Mouse (Mus musculus) lung, embryonic 16.5 days (tissue): Measurements from ENCODE around the gene Ucp2. TPM values are rescaled to one million over a fixed set of nuclear protein-coding genes. Genes with fewer than 3 reads are reported as not detected.
A peak's percentile ranks its signal among the peaks of the same experiment; 100 is the strongest.

Source experiments
- ATAC-seq: fragments of 200-750 bp; cut with Nextera tagmentation; 2 replicates; pipeline ENCODE4 v1.8.0; 2017; ENCODE audit warnings: low read depth, mild to moderate bottlenecking, moderate library complexity
- H3K27ac ChIP-seq: fragments of 300-500 bp; sonication (generic); 2 replicates; pipeline ENCODE4 v1.5.1; 2014; ENCODE audit warnings: mild to moderate bottlenecking, control low read depth, low read length
- H3K27me3 ChIP-seq: fragments of 300-500 bp; sonication (generic); 2 replicates; pipeline ENCODE4 v1.6.1; 2014; ENCODE audit warnings: low read depth, low read length, mixed read lengths; ENCODE audit not compliant: control insufficient read depth, insufficient read depth
- H3K36me3 ChIP-seq: fragments of 300-500 bp; sonication (generic); 2 replicates; pipeline ENCODE4 v1.6.1; 2014; ENCODE audit warnings: low read length; ENCODE audit not compliant: control insufficient read depth, insufficient read depth
- H3K4me1 ChIP-seq: fragments of 300-500 bp; sonication (generic); replicated peaks from 2 replicates; pipeline ENCODE4 v1.6.1; 2014; ENCODE audit warnings: low read length, mixed read lengths; ENCODE audit not compliant: control insufficient read depth, insufficient read depth
- H3K4me2 ChIP-seq: fragments of 300-500 bp; sonication (generic); 2 replicates; pipeline ENCODE4 v1.6.1; 2014; ENCODE audit warnings: low read depth, low read length, control low read depth
- H3K4me3 ChIP-seq: fragments of 300-500 bp; sonication (generic); 2 replicates; pipeline ENCODE4 v1.5.1; 2014; ENCODE audit warnings: mild to moderate bottlenecking, low read length, control low read depth
- H3K9ac ChIP-seq: fragments of 300-500 bp; sonication (generic); 2 replicates; pipeline ENCODE4 v1.6.1; 2014; ENCODE audit warnings: low read length, control low read depth
- H3K9me3 ChIP-seq: fragments of 300-500 bp; sonication (generic); 2 replicates; pipeline ENCODE4 v1.6.1; 2016; ENCODE audit warnings: low read length; ENCODE audit not compliant: control insufficient read depth
- WGBS: fragments of 180-500 bp; shearing (Covaris S2); extraction: QIAGEN DNeasy Blood & Tissue Kit; methylation state at CpG from one replicate; pipeline ENCODE4 v1.1.7; 2014; 5-methylcytosine and 5-hydroxymethylcytosine counted together
- polyA plus RNA-seq: library from polyadenylated mRNA; unstranded; fragments of >200 nt; fragmentation: Nextera tagmentation; extraction: Ambion mirVana; gene quantifications from 2 replicates; pipeline ENCODE4 v1.2.1, GENCODE M21; 2015

Gene Ucp2
- polyA plus RNA-seq, 1 experiment from 2014 or later = 306 TPM

DNA sequence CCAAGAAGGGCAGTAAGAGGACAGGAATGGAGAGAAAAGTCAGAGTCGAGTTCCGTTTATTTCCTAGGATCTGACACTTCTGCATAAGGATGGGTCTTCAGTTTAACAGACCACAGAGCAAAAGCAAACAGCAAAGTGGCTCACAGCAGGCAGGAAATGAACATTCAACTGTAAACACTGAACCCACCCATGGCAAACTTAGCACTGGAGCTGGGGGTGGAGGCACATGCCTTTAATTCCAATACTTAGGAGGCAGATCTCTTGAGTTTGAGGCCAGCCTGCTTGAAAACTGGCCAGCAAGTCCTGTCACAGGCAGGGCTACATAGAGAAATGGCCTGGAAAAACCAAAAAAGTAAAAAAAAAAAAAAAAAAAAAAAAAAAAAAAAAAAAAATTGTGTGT lies 40.4 kb downstream of the Ucp2 start:
- Histone ChIP-seq H3K4me1 (peaks cover 12% of the 10 kb centered on the region), H3K4me3 (no peak overlapping the region), H3K36me3 (no peaks in the 10 kb centered on the region), H3K27me3 (no peaks in the 10 kb centered on the region), H3K4me2 (peak overlapping the region; percentile 16; the same call in 1 of the 2 replicates), H3K27ac (peak overlapping the region; percentile 70), H3K9me3 (no peaks in the 10 kb centered on the region), H3K9ac (peak overlapping the region; percentile 26; the same call in 1 of the 2 replicates)
- ATAC-seq = no peak
- 15% methylated on average over 2 of the region's 2 CpGs for WGBS

DNA sequence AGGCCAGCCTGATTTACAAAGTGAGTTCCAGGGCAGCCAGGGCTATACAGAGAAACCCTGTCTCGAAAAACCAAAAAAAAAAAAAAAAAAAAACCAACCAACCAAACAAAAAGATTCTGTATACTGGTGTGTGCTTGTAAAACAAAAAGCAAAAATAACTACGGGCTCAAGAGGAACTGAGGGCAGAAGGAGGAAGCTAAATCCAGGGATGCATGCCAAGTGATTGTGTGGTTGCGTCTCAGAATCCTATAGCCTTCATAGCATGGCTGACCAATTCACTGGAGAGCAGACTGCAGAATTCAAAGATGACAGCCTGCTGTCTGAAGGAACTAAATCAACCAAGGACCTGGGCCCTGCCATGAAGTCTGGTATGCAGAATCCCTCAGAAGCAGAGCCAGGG lies 41.1 kb downstream of the Ucp2 start:
- Histone ChIP-seq H3K4me2 (no peak overlapping the region), H3K9ac (no peak overlapping the region), H3K9me3 (no peaks in the 10 kb centered on the region), H3K27ac (peak overlapping the region; percentile 43; the same call in 1 of the 2 replicates), H3K4me1 (peaks cover 12% of the 10 kb centered on the region), H3K27me3 (no peaks in the 10 kb centered on the region), H3K4me3 (no peak overlapping the region), H3K36me3 (peaks cover 1% of the 10 kb centered on the region)
- 72% methylated on average over 3 of the region's 3 CpGs for WGBS
- no peak for ATAC-seq

DNA sequence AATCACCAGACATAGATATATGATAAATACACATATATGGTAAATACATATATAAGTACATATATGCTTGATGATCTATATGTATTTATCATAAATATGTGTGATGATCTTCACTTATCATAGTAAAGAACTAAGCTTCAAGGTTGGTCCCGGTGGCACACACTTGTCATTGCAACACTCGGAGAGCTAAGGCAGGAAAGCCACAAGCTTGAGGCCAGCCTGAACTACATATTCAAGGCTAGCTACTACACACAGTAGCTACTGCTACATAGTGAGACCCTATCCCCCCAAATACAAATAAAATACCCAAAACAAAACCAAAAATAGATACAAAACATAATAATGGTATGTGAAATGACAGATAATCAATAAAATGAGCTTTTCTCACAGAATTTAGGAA lies 42.7 kb downstream of the Ucp2 start:
- Histone ChIP-seq H3K4me1 (peaks cover 12% of the 10 kb centered on the region), H3K4me3 (no peak overlapping the region), H3K9me3 (no peaks in the 10 kb centered on the region), H3K27ac (no peak overlapping the region), H3K36me3 (peaks cover 9% of the 10 kb centered on the region), H3K27me3 (no peaks in the 10 kb centered on the region), H3K4me2 (no peak overlapping the region), H3K9ac (no peak overlapping the region)
- 76% methylated on average over 2 of the region's 2 CpGs for WGBS
- ATAC-seq = no peak

DNA sequence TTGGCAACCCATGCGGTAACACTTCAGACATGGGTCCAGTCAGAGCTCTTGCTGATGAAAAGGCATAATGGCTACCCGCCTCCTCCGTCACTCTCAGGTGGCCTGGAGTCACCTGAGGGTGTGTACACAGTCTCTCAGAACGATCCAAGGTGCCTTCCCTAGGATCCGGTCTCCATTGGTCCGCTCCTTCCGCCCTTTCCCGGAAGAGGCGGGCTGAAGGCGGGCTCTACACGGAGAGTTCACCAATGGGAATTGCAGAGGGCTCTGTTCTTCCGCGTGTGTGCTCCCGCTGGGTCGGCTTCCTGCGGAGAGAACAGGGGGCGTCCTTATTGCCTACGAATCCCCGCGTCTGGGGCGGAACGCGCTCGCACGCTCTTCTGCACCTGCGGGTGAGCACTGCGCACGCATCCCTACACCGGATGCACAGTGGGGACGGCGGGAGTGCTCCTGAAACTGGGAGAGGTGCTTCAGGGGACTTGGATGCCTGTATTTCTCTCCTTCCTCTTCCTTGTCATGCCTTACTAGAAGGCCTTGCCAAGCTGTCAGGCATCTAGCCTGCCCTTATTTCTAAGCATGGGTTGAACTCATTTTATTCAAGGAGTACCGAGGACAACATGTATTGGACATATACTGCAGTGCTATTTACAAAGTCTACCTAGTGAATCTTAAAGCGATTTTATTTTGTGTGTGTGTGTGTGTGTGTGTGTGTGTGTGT lies 43.8 kb downstream of the Ucp2 start, which contains the start of gene Coa4:
Gene Coa4, plus strand, starts transcription at position 268 of the 715 bp plus-strand sequence.
- peak; percentile 99 for ATAC-seq
- H3K4me3 ChIP-seq = peak within 1 kb of the TSS; percentile 83
- no peaks in the 10 kb centered on the region for H3K27me3 ChIP-seq
- H3K4me1 ChIP-seq = peaks cover 12% of the 10 kb centered on the region
- peak within 1 kb of the TSS; percentile 87 for H3K9ac ChIP-seq
- no peaks in the 10 kb centered on the region for H3K9me3 ChIP-seq
- peak within 1 kb of the TSS; percentile 84 for H3K27ac ChIP-seq
- under 1% methylated on average over 33 of the region's 33 CpGs for WGBS
- peaks cover 9% of the 10 kb centered on the region for H3K36me3 ChIP-seq
- H3K4me2 ChIP-seq = peak within 1 kb of the TSS; percentile 64

DNA sequence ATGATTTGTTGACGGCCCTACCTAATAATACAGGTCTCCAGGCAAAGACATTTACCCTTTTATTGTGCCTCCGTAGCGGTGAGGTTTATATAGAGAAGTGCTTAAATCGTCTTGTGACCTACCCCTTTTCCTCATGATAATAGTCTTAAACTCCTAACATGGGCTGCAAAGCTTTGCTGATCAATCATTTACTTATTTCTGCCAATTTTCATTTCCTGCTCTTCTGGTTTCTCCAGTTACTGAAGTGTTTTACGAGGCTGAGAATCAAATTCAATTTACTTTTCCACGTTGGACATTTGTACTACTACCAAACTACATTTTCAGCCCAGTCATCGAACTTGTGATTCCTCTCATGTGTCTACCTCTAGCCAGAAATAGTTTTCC lies 44.4 kb downstream of the Ucp2 start:
- Histone ChIP-seq H3K9ac (peak overlapping the region; percentile 87), H3K36me3 (peaks cover 9% of the 10 kb centered on the region), H3K27ac (peak overlapping the region; percentile 84), H3K4me3 (peak overlapping the region; percentile 83), H3K9me3 (no peaks in the 10 kb centered on the region), H3K4me2 (peak overlapping the region; percentile 64), H3K4me1 (peaks cover 12% of the 10 kb centered on the region), H3K27me3 (no peaks in the 10 kb centered on the region)
- ATAC-seq = no peak
- 21% methylated on average over 7 of the region's 7 CpGs for WGBS

DNA sequence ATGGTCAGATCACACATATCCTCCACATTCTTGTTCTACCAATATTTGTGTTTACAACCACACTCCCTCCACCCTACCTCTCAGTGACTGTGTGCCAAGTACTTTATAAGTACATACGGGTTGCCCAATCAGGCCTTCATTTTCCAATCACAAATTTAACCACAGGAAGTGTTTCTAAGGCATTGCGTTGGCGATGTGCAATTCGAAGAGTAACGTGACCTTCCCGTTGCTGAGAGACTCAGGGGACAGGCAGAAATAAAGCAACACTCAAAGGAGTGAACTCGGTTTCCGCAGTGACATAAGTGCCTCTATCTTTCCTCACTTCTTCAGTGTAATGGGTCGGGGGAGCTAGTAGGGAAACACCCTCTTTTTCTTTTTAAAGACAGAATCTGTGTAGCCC lies 46.4 kb downstream of the Ucp2 start:
- H3K4me1 ChIP-seq = peaks cover 6% of the 10 kb centered on the region
- no peaks in the 10 kb centered on the region for H3K9me3 ChIP-seq
- no peak for ATAC-seq
- WGBS = 94% methylated on average over 9 of the region's 9 CpGs
- H3K4me3 ChIP-seq = no peak overlapping the region
- H3K9ac ChIP-seq = no peak overlapping the region
- no peaks in the 10 kb centered on the region for H3K27me3 ChIP-seq
- peaks cover 9% of the 10 kb centered on the region for H3K36me3 ChIP-seq
- H3K4me2 ChIP-seq = no peak overlapping the region
- no peak overlapping the region for H3K27ac ChIP-seq

DNA sequence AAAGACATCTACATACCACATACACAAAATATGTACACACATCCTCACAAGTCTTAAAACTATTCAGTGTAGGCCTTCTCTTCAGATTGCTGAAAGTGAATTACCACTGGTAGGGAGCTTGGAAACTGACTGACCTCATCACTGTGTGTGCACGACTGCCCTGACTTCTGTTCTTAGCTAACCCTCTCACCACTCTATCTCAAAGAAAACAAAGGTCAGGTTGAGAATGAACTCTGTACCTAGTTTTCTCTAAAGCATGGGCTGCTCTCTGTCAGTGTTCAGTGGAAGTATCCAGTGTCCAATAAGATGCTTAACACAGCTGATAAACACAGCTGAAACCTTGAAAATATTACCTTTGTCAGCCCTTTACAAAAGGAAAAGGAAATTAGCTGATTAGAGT lies 51.3 kb downstream of the Ucp2 start:
- Histone ChIP-seq H3K9me3 (no peaks in the 10 kb centered on the region), H3K4me1 (no peaks in the 10 kb centered on the region), H3K4me2 (no peak overlapping the region), H3K4me3 (no peak overlapping the region), H3K27me3 (no peaks in the 10 kb centered on the region), H3K9ac (no peak overlapping the region), H3K27ac (no peak overlapping the region), H3K36me3 (peaks cover 7% of the 10 kb centered on the region)
- WGBS = 45% methylated on average over 1 of the region's 1 CpGs
- no peak for ATAC-seq

DNA sequence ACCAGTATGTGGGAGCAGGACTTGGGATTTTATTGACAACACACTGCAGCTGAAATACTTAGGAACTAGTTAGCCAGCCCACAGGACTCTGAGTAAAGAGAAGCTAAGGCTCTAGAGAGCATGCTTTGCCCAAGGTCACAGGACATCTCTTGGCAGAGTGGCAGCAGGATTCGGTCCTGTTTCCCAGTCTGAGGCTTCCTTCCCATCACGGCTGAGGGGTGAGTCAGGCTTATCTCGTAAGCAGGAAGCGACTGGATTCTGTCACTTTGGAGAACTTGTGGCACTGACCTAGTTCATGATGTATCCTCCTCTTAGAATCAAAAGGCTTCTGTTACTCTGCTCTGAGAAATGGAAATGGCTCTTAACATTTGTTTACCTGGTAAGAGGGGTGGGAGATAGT lies 54.5 kb downstream of the Ucp2 start:
- H3K9ac ChIP-seq = no peak overlapping the region
- no peak overlapping the region for H3K27ac ChIP-seq
- no peaks in the 10 kb centered on the region for H3K9me3 ChIP-seq
- H3K4me2 ChIP-seq = no peak overlapping the region
- H3K27me3 ChIP-seq = no peaks in the 10 kb centered on the region
- no peaks in the 10 kb centered on the region for H3K4me1 ChIP-seq
- 57% methylated on average over 4 of the region's 4 CpGs for WGBS
- ATAC-seq = no peak
- peaks cover 2% of the 10 kb centered on the region; the same call in 1 of the 2 replicates for H3K36me3 ChIP-seq
- no peak overlapping the region for H3K4me3 ChIP-seq

DNA sequence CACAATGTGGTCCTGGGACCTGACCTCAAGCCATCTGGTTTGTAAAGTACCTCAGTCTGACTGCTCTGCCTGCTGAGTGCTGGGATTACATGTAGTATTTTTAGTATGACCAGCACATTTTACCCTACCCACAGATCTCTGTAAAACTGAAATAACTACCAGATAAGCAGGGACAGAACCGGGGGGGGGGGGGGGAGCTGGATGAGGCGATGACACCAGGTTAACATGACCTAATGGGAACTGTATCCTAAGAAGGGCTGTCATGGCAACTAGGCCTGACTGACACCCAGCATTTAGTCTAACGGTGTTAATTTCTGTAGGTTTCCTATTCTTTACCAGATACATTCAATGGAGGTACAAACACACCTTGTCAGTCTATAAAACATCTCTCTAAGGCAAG lies 56.7 kb downstream of the Ucp2 start:
- H3K27ac ChIP-seq = no peak overlapping the region
- no peaks in the 10 kb centered on the region for H3K9me3 ChIP-seq
- no peak overlapping the region for H3K4me2 ChIP-seq
- no peak overlapping the region for H3K4me3 ChIP-seq
- ATAC-seq = no peak
- H3K27me3 ChIP-seq = no peaks in the 10 kb centered on the region
- H3K9ac ChIP-seq = no peak overlapping the region
- no peaks in the 10 kb centered on the region for H3K4me1 ChIP-seq
- WGBS = 94% methylated on average over 3 of the region's 3 CpGs
- peaks cover 2% of the 10 kb centered on the region; the same call in 1 of the 2 replicates for H3K36me3 ChIP-seq
